Mouse (Mus musculus) forebrain, embryonic 16.5 days (tissue): ENCODE data around the gene Fry. TPM values are rescaled to one million over a fixed set of nuclear protein-coding genes. Genes with fewer than 3 reads are reported as not detected.
"Not testable (repeated sequence)": the region's sequence is repeated elsewhere in the genome, so short reads cannot be mapped to it uniquely, and the experiment has no call there.

Experiments
- ATAC-seq: fragments of 200-750 bp; cut with Nextera tagmentation; 2 replicates; pipeline ENCODE4 v1.8.0; 2017; ENCODE audit warnings: mild to moderate bottlenecking, moderate library complexity
- H3K27ac ChIP-seq: fragments of 300-500 bp; sonication (generic); 2 replicates; pipeline ENCODE4 v1.5.1; 2014; ENCODE audit warnings: low read length, control low read depth
- H3K27me3 ChIP-seq: fragments of 300-500 bp; sonication (generic); replicated peaks from 2 replicates; pipeline ENCODE4 v1.6.1; 2014; ENCODE audit warnings: low read length; ENCODE audit not compliant: control insufficient read depth, insufficient read depth
- H3K36me3 ChIP-seq: fragments of 300-500 bp; sonication (generic); 2 replicates; pipeline ENCODE4 v1.6.1; 2014; ENCODE audit not compliant: control insufficient read depth, insufficient read depth
- H3K4me1 ChIP-seq: fragments of 300-500 bp; sonication (generic); replicated peaks from 2 replicates; pipeline ENCODE4 v1.6.1; 2014; ENCODE audit warnings: low read length; ENCODE audit not compliant: control insufficient read depth, insufficient read depth
- H3K4me2 ChIP-seq: fragments of 300-500 bp; sonication (generic); 2 replicates; pipeline ENCODE4 v1.6.1; 2014; ENCODE audit warnings: mild to moderate bottlenecking, low read length, control low read depth
- H3K4me3 ChIP-seq: fragments of 300-500 bp; sonication (generic); replicated peaks from 2 replicates; pipeline ENCODE4 v1.5.1; 2014; ENCODE audit warnings: mild to moderate bottlenecking, low read length, control low read depth
- H3K9ac ChIP-seq: fragments of 300-500 bp; sonication (generic); replicated peaks from 2 replicates; pipeline ENCODE4 v1.6.1; 2014; ENCODE audit warnings: low read depth, low read length, control low read depth
- H3K9me3 ChIP-seq: fragments of 300-500 bp; sonication (generic); 2 replicates; pipeline ENCODE4 v1.6.1; 2016; ENCODE audit warnings: low read length; ENCODE audit not compliant: control insufficient read depth
- WGBS: fragments of 180-500 bp; shearing (Covaris S2); extraction: QIAGEN DNeasy Blood & Tissue Kit; methylation state at CpG from one replicate; pipeline ENCODE4 v1.1.7; 2014; 5-methylcytosine and 5-hydroxymethylcytosine counted together
- polyA plus RNA-seq: library from polyadenylated mRNA; unstranded; fragments of >200 nt; fragmentation: Nextera tagmentation; extraction: Ambion mirVana; gene quantifications from 2 replicates; pipeline ENCODE4 v1.2.1, GENCODE M21; 2015

Gene Fry
- polyA plus RNA-seq, 1 experiment from 2014 or later = 45.4 TPM

- Histone ChIP-seq H3K36me3 (peaks cover 2% of the 10 kb centered on the region), H3K4me1 (no peaks in the 10 kb centered on the region), H3K4me2 (no peak overlapping the region), H3K27ac (no peak overlapping the region), H3K9ac (no peak overlapping the region), H3K4me3 (no peak overlapping the region), H3K27me3 (no peaks in the 10 kb centered on the region), H3K9me3 (no peaks in the 10 kb centered on the region)
- no peak for ATAC-seq
- 92% methylated on average over 3 of the region's 3 CpGs for WGBS
Measured at GRCm38 (mm10) chr5:150490285-150490684, 371.8 kb downstream of the Fry start.

DNA sequence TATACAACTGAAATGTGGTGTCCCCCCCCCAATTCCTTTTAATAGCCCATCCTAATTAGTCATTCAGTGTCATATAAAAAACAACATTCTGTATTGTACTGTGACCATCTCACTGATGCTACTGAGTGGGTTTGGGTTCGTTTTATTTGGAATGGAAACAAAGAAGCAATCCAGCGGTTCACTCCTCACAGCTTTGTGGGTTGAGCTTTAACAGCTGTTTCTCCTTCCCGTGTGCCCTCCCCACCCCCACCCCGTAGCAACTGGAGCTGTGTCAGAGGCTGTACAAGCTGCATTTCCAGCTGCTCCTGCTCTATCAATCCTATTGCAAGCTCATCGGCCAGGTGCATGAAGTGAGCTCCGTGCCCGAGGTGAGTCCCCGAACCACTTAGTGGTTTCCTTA lies 372.4 kb downstream of the Fry start:
- Histone ChIP-seq H3K9me3 (no peaks in the 10 kb centered on the region), H3K27me3 (no peaks in the 10 kb centered on the region), H3K27ac (no peak overlapping the region), H3K9ac (no peak overlapping the region), H3K4me2 (no peak overlapping the region), H3K4me3 (no peak overlapping the region), H3K36me3 (peaks cover 6% of the 10 kb centered on the region), H3K4me1 (no peaks in the 10 kb centered on the region)
- no peak for ATAC-seq
- WGBS = 80% methylated on average over 8 of the region's 8 CpGs

DNA sequence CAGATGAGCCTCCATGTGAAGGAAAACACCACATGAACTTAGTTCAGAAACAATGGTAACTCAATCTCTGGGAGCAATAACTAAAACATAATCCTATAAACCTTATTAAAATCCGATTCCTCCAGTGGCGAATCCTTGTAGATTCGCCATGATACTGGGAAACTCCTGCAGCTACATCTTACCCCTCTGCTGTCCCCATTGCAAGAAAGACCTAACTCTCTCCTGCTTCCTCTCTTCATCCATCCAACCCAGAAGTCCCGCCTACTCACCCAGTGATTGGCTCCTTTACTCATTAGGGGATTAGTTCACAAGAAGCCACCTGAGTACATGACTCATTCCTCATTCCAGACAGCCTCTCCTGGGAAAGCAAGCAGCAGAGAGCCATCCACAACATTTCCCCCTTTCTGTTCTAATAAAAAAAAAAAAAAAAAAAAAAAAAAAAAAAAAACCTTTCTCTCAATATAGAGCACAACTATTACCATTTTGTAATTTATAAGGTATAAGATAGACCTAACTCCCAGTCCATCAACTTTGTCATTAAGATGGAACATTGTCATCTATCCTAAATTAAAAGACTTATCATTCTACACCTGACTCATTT lies 373.2 kb downstream of the Fry start:
- H3K4me2 ChIP-seq, H3K27me3 ChIP-seq, H3K4me3 ChIP-seq, H3K9me3 ChIP-seq, H3K4me1 ChIP-seq, H3K27ac ChIP-seq, ATAC-seq, H3K9ac ChIP-seq: not testable (repeated sequence)
- WGBS = 86% methylated on average over 4 of the region's 4 CpGs
- peaks cover 11% of the 10 kb centered on the region for H3K36me3 ChIP-seq

DNA sequence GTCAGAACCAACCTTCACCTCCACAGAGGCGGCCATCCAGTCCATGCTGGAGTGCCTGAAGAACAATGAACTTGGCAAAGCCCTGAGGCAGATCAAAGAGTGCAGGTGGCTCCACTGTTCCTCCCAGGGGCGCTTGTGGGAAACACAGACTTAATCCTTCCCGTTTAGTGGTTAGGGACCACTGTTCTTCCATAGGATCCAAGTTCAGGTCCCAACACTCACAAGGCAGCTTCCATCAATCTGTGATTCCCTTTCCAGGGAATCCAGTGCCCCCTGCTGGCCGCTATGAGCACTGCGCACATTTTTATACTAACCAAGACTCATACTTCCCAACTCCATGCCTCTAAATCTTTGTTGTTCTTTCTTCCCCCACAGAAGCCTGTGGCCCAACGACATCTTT lies 377.3 kb downstream of the Fry start:
- Histone ChIP-seq H3K4me2 (no peak overlapping the region), H3K4me1 (no peaks in the 10 kb centered on the region), H3K27me3 (no peaks in the 10 kb centered on the region), H3K27ac (no peak overlapping the region), H3K9ac (no peak overlapping the region), H3K4me3 (no peak overlapping the region), H3K36me3 (peaks cover 11% of the 10 kb centered on the region), H3K9me3 (no peaks in the 10 kb centered on the region)
- ATAC-seq = no peak
- WGBS = 42% methylated on average over 6 of the region's 6 CpGs

DNA sequence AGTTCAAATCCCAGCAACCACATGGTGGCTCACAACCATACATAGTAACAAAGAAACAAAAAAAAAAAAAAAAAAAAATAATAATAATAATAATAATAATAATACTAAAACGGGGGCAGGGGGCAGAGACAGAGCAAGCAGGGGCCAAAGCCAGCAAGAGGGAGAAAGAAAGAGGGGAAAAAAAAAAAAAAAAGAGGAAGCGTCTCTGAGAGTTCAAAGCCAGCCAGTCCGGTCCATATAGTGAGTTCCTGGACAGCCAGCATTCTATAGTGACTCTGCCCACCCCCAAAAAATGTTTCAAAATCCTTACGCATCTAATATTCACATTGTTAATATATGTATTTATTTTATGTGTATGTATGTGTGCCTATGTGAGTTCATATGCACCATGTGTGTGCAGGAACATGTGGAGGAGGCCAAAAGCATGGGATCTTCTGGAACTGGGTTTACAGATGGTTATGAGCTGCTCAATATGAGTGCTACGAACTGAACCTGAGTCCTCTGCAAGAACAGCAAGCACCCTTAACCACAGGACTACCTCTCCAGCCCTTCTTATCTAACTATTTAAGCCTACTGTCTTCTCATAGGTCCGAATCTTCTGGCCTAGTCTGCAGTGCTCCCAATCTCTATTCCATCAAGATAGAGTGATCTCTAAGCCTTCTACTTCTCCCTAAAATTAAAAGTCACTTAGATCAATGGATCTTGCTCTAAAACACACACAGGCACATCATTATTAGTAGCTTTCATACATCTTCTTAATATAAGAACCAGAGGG lies 392.2 kb downstream of the Fry start:
- H3K9ac ChIP-seq = no peak overlapping the region
- 85% methylated on average over 6 of the region's 6 CpGs for WGBS
- no peaks in the 10 kb centered on the region for H3K9me3 ChIP-seq
- no peaks in the 10 kb centered on the region for H3K27me3 ChIP-seq
- H3K4me1 ChIP-seq = no peaks in the 10 kb centered on the region
- no peaks in the 10 kb centered on the region for H3K36me3 ChIP-seq
- no peak overlapping the region for H3K27ac ChIP-seq
- no peak overlapping the region for H3K4me3 ChIP-seq
- H3K4me2 ChIP-seq = no peak overlapping the region
- ATAC-seq = no peak

DNA sequence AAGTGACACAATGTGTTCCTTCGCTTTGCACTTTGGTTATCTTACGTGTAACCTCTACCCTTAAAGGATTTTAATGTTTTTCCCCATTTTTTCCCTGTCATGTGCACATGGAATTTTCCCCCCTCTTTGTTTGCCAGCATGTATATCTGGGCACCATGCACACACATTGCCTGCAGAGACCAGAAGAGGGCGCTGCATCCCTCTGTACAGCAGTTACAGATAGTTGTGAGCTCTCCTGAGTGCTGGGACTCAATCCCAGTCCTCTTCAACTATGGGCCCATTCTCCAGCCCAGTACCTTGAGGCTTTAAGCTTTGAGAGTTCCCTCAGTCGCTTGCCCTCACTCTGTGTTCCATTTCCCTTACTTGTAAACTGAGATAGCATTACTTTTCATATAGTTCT lies 394.8 kb downstream of the Fry start:
- Histone ChIP-seq H3K9ac (no peak overlapping the region), H3K27ac (no peak overlapping the region), H3K27me3 (no peaks in the 10 kb centered on the region), H3K4me1 (no peaks in the 10 kb centered on the region), H3K4me3 (no peak overlapping the region), H3K36me3 (no peaks in the 10 kb centered on the region), H3K9me3 (no peaks in the 10 kb centered on the region), H3K4me2 (no peak overlapping the region)
- no peak for ATAC-seq
- WGBS = 81% methylated on average over 4 of the region's 4 CpGs

GRCm38 (mm10) chr5:150514027-150514426 lies 395.6 kb downstream of the Fry start:
- no peak overlapping the region for H3K4me3 ChIP-seq
- no peak for ATAC-seq
- 89% methylated on average over 1 of the region's 1 CpGs for WGBS
- H3K36me3 ChIP-seq = no peaks in the 10 kb centered on the region
- H3K4me1 ChIP-seq = no peaks in the 10 kb centered on the region
- no peak overlapping the region for H3K4me2 ChIP-seq
- H3K27me3 ChIP-seq = no peaks in the 10 kb centered on the region
- no peak overlapping the region for H3K27ac ChIP-seq
- H3K9me3 ChIP-seq = no peaks in the 10 kb centered on the region
- no peak overlapping the region for H3K9ac ChIP-seq

DNA sequence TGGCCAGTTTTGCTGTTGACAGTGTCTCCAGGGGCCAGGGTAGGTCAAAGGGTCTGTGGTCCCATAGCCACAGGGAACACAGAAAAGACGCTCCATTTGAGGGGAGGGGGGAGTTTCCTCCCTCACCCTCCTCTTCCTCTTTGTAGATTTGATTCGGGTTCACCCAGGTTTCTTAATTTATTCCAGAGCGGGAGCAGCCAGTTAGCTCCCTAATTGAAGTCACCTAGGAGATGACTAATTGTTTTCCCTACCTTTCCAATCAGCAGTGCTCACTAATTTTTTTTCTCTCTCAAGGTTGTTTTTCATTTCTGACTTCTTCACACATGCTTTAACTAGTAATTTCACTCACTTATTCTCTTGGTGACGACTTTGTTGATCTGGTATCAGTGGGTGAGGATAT lies 399.6 kb downstream of the Fry start, which contains the start of gene Zar1l:
TSS of gene Zar1l (minus strand) at position 101 of the 400 bp plus-strand sequence.
- Histone ChIP-seq H3K9me3 (no peaks in the 10 kb centered on the region), H3K4me1 (peaks cover 1% of the 10 kb centered on the region), H3K4me2 (no peak within 1 kb of the TSS), H3K9ac (no peak within 1 kb of the TSS), H3K27me3 (no peaks in the 10 kb centered on the region), H3K36me3 (no peaks in the 10 kb centered on the region), H3K4me3 (no peak within 1 kb of the TSS), H3K27ac (no peak within 1 kb of the TSS)
- ATAC-seq = no peak
- 52% methylated on average over 4 of the region's 4 CpGs for WGBS

DNA sequence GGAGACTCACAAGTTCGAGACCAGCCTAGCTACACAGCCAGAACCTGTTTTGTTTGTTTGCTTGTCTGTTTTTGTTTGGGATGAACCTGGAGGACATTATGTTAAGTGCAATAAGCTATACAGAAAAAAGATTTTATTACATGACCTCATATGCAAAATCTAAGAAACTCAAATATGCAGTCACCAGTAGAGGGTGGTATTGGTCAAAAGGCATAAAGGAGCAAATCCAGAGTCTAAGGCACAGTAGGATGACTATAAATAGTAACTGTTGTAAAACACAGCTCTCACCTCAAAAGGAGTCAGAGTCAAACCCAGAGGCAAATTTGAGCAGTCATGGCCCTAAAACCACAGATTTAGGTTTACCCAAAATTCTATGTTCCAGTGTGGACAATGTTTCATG lies 401.1 kb downstream of the Fry start:
- 91% methylated on average over 1 of the region's 1 CpGs for WGBS

More for the DNA sequence above, 401.1 kb downstream of the Fry start:
- Histone ChIP-seq H3K27me3 (no peaks in the 10 kb centered on the region), H3K36me3 (no peaks in the 10 kb centered on the region), H3K9ac (no peak overlapping the region), H3K27ac (no peak overlapping the region), H3K4me3 (no peak overlapping the region), H3K4me2 (no peak overlapping the region), H3K9me3 (no peaks in the 10 kb centered on the region), H3K4me1 (peaks cover 6% of the 10 kb centered on the region)
- no peak for ATAC-seq
